Comparison of ENCODE assay signal across 17 mouse cellular contexts in genomic region chr9:57728312-57728711, GRCm38 (mm10). TPM values are rescaled to one million over a fixed set of nuclear protein-coding genes. Genes with fewer than 3 reads are reported as not detected.
A peak's percentile ranks its signal among the peaks of the same experiment; 100 is the strongest.
DNase-seq lines count a peak whose midpoint lies in the region; ATAC-seq and TF ChIP-seq lines count a peak whose summit lies in the region.
"Had no signal": no experiment of that assay in that cellular context is flagged by ENCODE, and none has a peak within 500 bp of the region (broad histone marks: within the 10 kb centered on the region; RNA-seq: fewer than 3 reads in every experiment).

No protein-coding gene starts in this region.

- peak overlapping the region; percentile 19; the same call in 1 of the 2 replicates for H3K27ac ChIP-seq in liver, postnatal 0 days (ENCODE audit: low read depth)
- no peak overlapping the region for H3K27ac ChIP-seq in liver, embryonic 11.5 days (ENCODE audit: low read depth, low read length)
- H3K27ac ChIP-seq: embryonic facial prominence, embryonic 12.5 days; heart, embryonic 10.5 days; hindbrain, embryonic 12.5 days; neural tube, embryonic 13.5 days had no signal

- no peak overlapping the region for H3K4me2 ChIP-seq in liver, postnatal 0 days (ENCODE audit: low read depth, low read length)
- H3K4me2 ChIP-seq in liver, embryonic 11.5 days: no peak overlapping the region
- H3K4me2 ChIP-seq: embryonic facial prominence, embryonic 12.5 days; hindbrain, embryonic 12.5 days; midbrain, embryonic 11.5 days; neural tube, embryonic 13.5 days had no signal

- H3K4me3 ChIP-seq in liver, postnatal 0 days (ENCODE audit: low read depth, low read length): no peak overlapping the region
- no peak overlapping the region for H3K4me3 ChIP-seq in liver, embryonic 11.5 days (ENCODE audit: low read depth, low read length)
- H3K4me3 ChIP-seq: embryonic facial prominence, embryonic 12.5 days; heart, embryonic 10.5 days; hindbrain, embryonic 12.5 days; neural tube, embryonic 13.5 days had no signal

- WGBS in liver, postnatal 0 days (ENCODE audit: insufficient replicate concordance): 90% methylated on average over 1 of the region's 1 CpGs
- 89% methylated on average over 1 of the region's 1 CpGs for WGBS in liver, embryonic 11.5 days

- H3K36me3 ChIP-seq in liver, postnatal 0 days (replicated peaks; ENCODE audit: insufficient read depth, low read length): peaks cover 33% of the 10 kb centered on the region
- peaks cover 27% of the 10 kb centered on the region for H3K36me3 ChIP-seq in liver, embryonic 11.5 days (ENCODE audit: control insufficient read depth, insufficient read depth, low read length)

- no peak for TF ChIP-seq EP300 in liver, postnatal 0 days (IDR thresholded peaks at IDR 0.05; ENCODE audit: low read depth)

- peak; percentile 57 for TF ChIP-seq CTCF in liver, postnatal 0 days (IDR thresholded peaks at IDR 0.05; ENCODE audit: low read depth)

- H3K9ac ChIP-seq in liver, postnatal 0 days (replicated peaks): no peak overlapping the region
- no peak overlapping the region for H3K9ac ChIP-seq in liver, embryonic 11.5 days (ENCODE audit: low read depth, low read length)
- H3K9ac ChIP-seq: embryonic facial prominence, embryonic 12.5 days; hindbrain, embryonic 12.5 days; neural tube, embryonic 13.5 days had no signal

- ATAC-seq in cerebellum, adult (ENCODE audit: insufficient number of reproducible peaks, low FRiP score, low TSS enrichment): no peak; the same call in 1 of the 2 replicates
- no peak for ATAC-seq in liver, postnatal 0 days
- ATAC-seq in liver, embryonic 11.5 days (replicated peaks; ENCODE audit: low FRiP score): no peak
- peak; percentile 39; the same call in 1 of the 2 replicates for ATAC-seq in megakaryocyte progenitor cell, adult 5-6 weeks (replicated peaks; ENCODE audit: poor library complexity)
- ATAC-seq in inflammation-experienced regulatory T-cells, adult 6 months: no peak

- DNase-seq in cerebellum, adult 11 months: peak; percentile 38
- no peak for DNase-seq in liver, postnatal 0 days
- DNase-seq in liver, embryonic 11.5 days (ENCODE audit: low spot score): no peak
- peak; percentile 84 for DNase-seq in brain, adult 2 months (ENCODE audit: low read depth, low spot score)
- no peak for DNase-seq in spleen, postnatal 4 days (ENCODE audit: low spot score in 2 of 2)
- DNase-seq: B cell, adult 2 months; kidney, postnatal 10 days; right cerebral cortex, adult 18-20 months had no signal

- H3K27me3 ChIP-seq in liver, postnatal 0 days (ENCODE audit: insufficient read depth, low read length): no peaks in the 10 kb centered on the region
- no peaks in the 10 kb centered on the region for H3K27me3 ChIP-seq in liver, embryonic 11.5 days (replicated peaks; ENCODE audit: control insufficient read depth, insufficient read depth, low read length)
- H3K27me3 ChIP-seq: embryonic facial prominence, embryonic 12.5 days; hindbrain, embryonic 12.5 days; neural tube, embryonic 13.5 days had no signal

- H3K9me3 ChIP-seq in liver, postnatal 0 days (ENCODE audit: low read length): no peaks in the 10 kb centered on the region
- H3K9me3 ChIP-seq in liver, embryonic 11.5 days (ENCODE audit: control insufficient read depth, low read length): no peaks in the 10 kb centered on the region
- H3K9me3 ChIP-seq: embryonic facial prominence, embryonic 12.5 days; heart, embryonic 10.5 days; hindbrain, embryonic 12.5 days; neural tube, embryonic 13.5 days had no signal

- peaks cover 8% of the 10 kb centered on the region for H3K4me1 ChIP-seq in liver, postnatal 0 days (ENCODE audit: insufficient read depth)
- no peaks in the 10 kb centered on the region for H3K4me1 ChIP-seq in liver, embryonic 11.5 days (replicated peaks; ENCODE audit: control insufficient read depth, insufficient read depth, low read length)
- H3K4me1 ChIP-seq: embryonic facial prominence, embryonic 12.5 days; hindbrain, embryonic 12.5 days had no signal

RNA-seq across cellular contexts. Expression of gene Edc3, which starts 20.0 kb away (rescaled TPM):
- 9.9 and 13.2 TPM in 2 replicates for polyA plus RNA-seq in liver, postnatal 0 days (2015; fragmentation: Nextera tagmentation; extraction: Ambion mirVana)
- polyA plus RNA-seq in liver, embryonic 11.5 days (2014; fragmentation: Nextera tagmentation; extraction: Ambion mirVana): 22.2 and 23.5 TPM in 2 replicates
- 6.4 and 8.2 TPM in 2 replicates for total RNA-seq in megakaryocyte progenitor cell, adult 5-6 weeks (2015)
- total RNA-seq in megakaryocyte progenitor cell, adult 5-6 weeks (2017): 4.5 and 4.8 TPM in 2 replicates
- 10 to 100 TPM; 22.7 to 32.1 (median 29.1) TPM for polyA plus RNA-seq in inflammation-experienced regulatory T-cells, adult 6 months (2017; shearing (Covaris generic))

RNA-seq across cellular contexts. Expression of gene Clk3, which starts 37.3 kb away (rescaled TPM):
- polyA plus RNA-seq in liver, postnatal 0 days (2015; fragmentation: Nextera tagmentation; extraction: Ambion mirVana): 40.2 and 40.4 TPM in 2 replicates
- 85.0 and 85.1 TPM in 2 replicates for polyA plus RNA-seq in liver, embryonic 11.5 days (2014; fragmentation: Nextera tagmentation; extraction: Ambion mirVana)
- total RNA-seq in megakaryocyte progenitor cell, adult 5-6 weeks (2015): 32.6 and 43.0 TPM in 2 replicates
- total RNA-seq in megakaryocyte progenitor cell, adult 5-6 weeks (2017): 36.4 and 40.8 TPM in 2 replicates
- polyA plus RNA-seq in inflammation-experienced regulatory T-cells, adult 6 months (2017; shearing (Covaris generic)): 100 to 1,000 TPM in 1 of 3 experiments, 10 to 100 TPM in 2; 75.8 to 110 (median 88.0) TPM

RNA-seq across cellular contexts. Expression of gene Cyp1a1, which starts 40.6 kb away (rescaled TPM):
- polyA plus RNA-seq in liver, postnatal 0 days (2015; fragmentation: Nextera tagmentation; extraction: Ambion mirVana): 2.2 and 4.3 TPM in 2 replicates
- polyA plus RNA-seq in liver, embryonic 11.5 days (2014; fragmentation: Nextera tagmentation; extraction: Ambion mirVana): 0.66 and 0.92 TPM in 2 replicates
- total RNA-seq in megakaryocyte progenitor cell, adult 5-6 weeks (2015): 0.39 TPM in 1 of 2 replicates, not detected in the other
- 0.20 TPM in 1 of 2 replicates, not detected in the other for total RNA-seq in megakaryocyte progenitor cell, adult 5-6 weeks (2017)
- polyA plus RNA-seq in inflammation-experienced regulatory T-cells, adult 6 months (2017; shearing (Covaris generic)): under 1 TPM in 2 of 3 experiments, not detected in 1; 0.21 TPM
- polyA plus RNA-seq: embryonic facial prominence, embryonic 12.5 days; heart, embryonic 10.5 days; hindbrain, embryonic 12.5 days; midbrain, embryonic 11.5 days; stomach, embryonic 14.5 days had no signal

RNA-seq across cellular contexts. Expression of gene Cyp1a2, which starts 44.8 kb away (rescaled TPM):
- 19.9 and 30.7 TPM in 2 replicates for polyA plus RNA-seq in liver, postnatal 0 days (2015; fragmentation: Nextera tagmentation; extraction: Ambion mirVana)
- not detected in 2 replicates for polyA plus RNA-seq in liver, embryonic 11.5 days (2014; fragmentation: Nextera tagmentation; extraction: Ambion mirVana)
- not detected in 2 replicates for total RNA-seq in megakaryocyte progenitor cell, adult 5-6 weeks (2015)
- not detected in 2 replicates for total RNA-seq in megakaryocyte progenitor cell, adult 5-6 weeks (2017)
- polyA plus RNA-seq in inflammation-experienced regulatory T-cells, adult 6 months (2017; shearing (Covaris generic)): not detected
- polyA plus RNA-seq: embryonic facial prominence, embryonic 12.5 days; heart, embryonic 10.5 days; hindbrain, embryonic 12.5 days; midbrain, embryonic 11.5 days; neural tube, embryonic 13.5 days; stomach, embryonic 14.5 days had no signal

Comparison
In these comparisons a context has a peak if more than half of its experiments do, and no peak if none do; other contexts are left out.
1. DNase-seq: peak in cerebellum, adult 11 months (single experiment) and brain, adult 2 months (single experiment); none in liver, postnatal 0 days (single experiment), liver, embryonic 11.5 days (single experiment) and spleen, postnatal 4 days (0 of 2).